Mouse (Mus musculus) liver, adult (tissue): Measurements from ENCODE around the gene Gm3415.
"Not testable (repeated sequence)": the region's sequence is repeated elsewhere in the genome, so short reads cannot be mapped to it uniquely, and the experiment has no call there.

Experiments
- GATA4 ChIP-seq: IDR thresholded peaks from 2 replicates; pipeline ENCODE4 v1.6.1; 2014; ENCODE audit warnings: mild to moderate bottlenecking, low read length; ENCODE audit not compliant: insufficient replicate concordance

The Gm3415 gene

DNA sequence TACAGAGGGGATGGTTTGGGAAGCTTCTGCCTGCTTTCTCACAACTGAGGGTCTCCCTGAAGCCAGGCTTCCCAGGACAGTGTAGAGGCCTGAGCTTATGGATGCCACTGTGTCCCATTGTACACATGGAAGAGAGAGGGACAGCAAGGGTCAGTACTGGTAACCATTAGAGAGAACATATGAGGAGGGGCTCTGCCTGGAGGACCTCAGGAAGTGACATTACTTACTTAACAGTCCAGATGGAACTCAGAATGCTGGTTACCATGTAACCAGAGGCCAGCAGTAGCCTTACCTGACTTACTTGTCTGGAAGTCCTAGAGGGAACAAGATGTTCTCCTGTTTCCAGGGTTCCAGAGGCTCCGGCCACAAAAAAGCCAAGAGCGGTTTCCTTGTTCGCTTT, at the start of gene Gm3415:
TSS of gene Gm3415 (plus strand) at position 301 of the 400 bp plus-strand sequence.
- not testable (repeated sequence) for TF ChIP-seq GATA4

GRCm38 (mm10) chr5:146513823-146514222, 42.1 kb upstream of the Gm3415 start, which contains the start of gene Gm3402:
Gene Gm3402 (plus strand): TSS chr5:146514123.
- not testable (repeated sequence) for TF ChIP-seq GATA4

DNA sequence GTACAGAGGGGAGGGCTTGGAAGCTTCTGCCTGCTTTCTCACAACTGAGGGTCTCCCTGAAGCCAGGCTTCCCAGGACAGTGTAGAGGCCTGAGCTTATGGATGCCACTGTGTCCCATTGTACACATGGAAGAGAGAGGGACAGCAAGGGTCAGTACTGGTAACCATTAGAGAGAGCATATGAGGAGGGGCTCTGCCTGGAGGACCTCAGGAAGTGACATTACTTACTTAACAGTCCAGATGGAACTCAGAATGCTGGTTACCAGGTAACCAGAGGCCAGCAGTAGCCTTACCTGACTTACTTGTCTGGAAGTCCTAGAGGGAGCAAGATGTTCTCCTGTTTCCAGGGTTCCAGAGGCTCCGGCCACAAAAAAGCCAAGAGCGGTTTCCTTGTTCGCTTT, 30.4 kb upstream of the Gm3415 start, which contains the start of gene Gm3404:
TSS of gene Gm3404 (plus strand) at position 301 of the 400 bp plus-strand sequence.
- TF ChIP-seq GATA4, result not testable (repeated sequence)

GRCm38 (mm10) chr5:146537347-146537746, 18.6 kb upstream of the Gm3415 start, which contains the start of gene Gm3409:
Gene Gm3409 (plus strand): TSS chr5:146537647.
- not testable (repeated sequence) for TF ChIP-seq GATA4

GRCm38 (mm10) chr5:146564259-146564658, 8.3 kb downstream of the Gm3415 start:
- TF ChIP-seq GATA4, result no peak

DNA sequence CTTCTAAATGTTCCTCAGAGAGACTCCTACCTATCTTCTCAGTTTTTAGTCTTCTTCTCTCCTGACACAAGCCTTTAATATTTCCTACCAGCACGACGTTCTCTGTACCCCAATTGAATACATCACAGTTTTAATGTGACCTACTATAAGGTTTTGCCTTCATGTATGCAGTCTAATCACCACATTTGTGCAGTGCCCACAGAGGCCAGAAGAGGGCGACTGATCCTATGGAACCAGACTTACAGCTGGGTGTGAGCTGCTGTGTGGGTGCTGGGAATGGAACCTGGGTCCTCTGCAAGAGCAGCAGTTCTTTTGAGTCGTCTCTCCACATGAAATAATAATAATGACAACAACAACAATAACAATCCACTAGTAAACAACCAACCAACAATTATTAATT, 11.1 kb downstream of the Gm3415 start:
- no peak for TF ChIP-seq GATA4

GRCm38 (mm10) chr5:146576668-146577067, 20.7 kb downstream of the Gm3415 start:
- no peak for TF ChIP-seq GATA4

DNA sequence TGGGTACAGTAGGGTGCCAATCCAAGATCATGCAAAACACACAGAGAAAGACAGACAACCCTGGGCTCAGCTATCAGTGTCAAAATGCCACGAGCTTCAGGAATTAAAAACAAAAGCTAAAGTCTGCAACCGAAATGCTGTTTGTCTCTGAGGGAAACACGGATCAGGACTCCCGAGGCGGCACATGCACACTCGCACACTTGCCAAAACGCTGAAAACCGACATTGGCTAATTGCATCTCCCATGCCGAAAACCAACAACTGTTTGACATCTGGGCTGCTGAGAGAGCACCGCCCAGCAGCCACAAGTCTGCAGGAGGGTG, 28.2 kb downstream of the Gm3415 start:
- no peak for TF ChIP-seq GATA4

DNA sequence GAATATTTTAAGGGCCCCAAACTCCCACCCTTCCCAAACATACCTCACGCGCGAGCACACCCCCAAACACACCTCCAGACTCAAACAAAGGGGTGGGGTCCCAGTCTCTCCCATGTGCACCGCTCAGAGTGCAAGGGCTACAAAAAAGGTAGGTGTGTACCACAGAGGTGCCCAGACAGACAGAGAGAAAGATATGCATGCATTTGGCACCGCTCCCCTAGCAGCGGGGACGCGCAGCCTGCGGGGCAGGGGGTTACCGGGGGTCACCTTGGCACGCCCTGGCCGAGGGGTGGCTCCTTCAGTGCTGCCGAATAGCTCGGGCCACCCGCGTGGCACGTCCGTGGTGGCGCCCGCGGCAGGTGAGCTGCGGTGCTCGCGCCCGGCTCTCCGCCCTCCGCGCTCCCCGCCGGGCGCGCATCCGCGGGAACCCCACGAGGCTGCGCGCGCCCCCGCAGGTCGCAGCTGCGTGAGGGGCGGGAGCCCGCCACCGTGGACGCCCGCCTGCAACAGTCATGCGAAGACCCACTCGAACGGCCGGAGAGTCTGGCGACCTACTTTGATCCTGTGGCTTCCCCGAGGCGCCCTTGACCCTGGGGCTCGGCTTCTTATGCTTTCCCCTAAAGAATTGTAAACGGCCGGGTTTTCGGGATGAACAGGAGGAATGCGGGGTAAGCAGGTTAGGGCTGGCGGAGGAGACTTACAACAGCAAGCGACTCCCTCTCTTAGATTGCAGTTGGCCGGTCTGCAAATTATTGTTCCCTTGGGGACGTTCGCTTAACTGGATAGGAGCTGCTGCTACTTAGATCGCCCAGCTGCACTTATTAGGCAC, 28.8 kb downstream of the Gm3415 start, which contains the start of gene Gpr12:
TSS of gene Gpr12 (minus strand) at position 762 of the 829 bp plus-strand sequence.
- TF ChIP-seq GATA4, result no peak

DNA sequence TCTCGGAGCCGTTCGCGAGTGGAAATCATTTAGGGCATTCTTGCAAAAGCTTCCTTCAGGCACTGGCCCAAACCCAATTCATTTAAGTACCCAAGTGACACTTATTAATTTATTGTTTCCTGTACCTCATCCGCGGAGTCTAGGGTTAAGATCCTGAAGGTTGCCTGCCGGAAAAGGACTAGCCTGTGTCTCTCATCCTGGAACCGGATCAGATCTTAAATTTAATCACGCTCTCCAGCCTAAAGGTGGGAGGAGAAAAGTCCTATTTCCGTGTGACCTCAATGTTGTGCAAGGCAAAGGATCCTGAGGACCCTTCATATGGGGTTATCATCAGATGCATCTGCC, 29.3 kb downstream of the Gm3415 start:
- no peak for TF ChIP-seq GATA4

- no peak for TF ChIP-seq GATA4
Measured at GRCm38 (mm10) chr5:146586357-146587070, 30.6 kb downstream of the Gm3415 start.

DNA sequence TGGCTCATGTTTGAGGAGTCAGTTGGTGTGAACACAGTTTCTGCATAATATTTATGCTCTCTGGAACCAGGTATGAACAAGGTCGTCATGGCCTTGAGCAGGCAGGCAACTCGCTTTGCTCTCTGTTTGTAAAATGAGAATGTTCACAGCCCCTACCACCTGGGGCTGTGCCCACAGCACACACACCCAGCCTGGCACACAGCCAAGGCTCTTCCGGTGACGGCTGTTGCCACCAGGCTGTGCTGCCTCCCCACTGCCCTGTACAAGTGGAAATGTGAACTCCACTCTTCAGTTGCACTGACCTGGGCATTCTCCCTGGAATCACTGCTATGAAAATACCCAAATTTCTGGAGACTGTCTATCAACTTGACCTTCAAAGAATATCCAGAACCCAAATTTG, 35.1 kb downstream of the Gm3415 start:
- TF ChIP-seq GATA4, result no peak

- TF ChIP-seq GATA4, result no peak
Measured at GRCm38 (mm10) chr5:146591636-146592035, 35.7 kb downstream of the Gm3415 start.

DNA sequence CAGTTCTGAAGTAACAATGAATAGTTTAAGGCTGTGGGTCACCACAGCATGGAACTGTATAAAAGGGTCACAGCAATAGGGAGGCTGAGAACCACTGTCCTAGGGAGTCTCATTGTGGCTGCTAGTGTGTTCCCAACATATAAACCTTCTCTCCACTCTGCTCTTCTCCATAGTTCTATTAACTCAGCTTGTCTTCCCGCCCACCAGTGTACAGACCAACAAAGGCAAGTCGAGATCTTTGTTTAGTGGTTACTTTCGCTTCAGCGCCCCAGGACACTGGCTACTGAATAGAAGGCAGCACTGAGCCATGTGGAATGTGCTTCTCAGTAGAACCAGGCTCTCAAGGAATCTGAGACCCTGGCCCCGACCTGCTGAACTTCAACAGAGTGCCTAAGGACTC, 36.6 kb downstream of the Gm3415 start:
- no peak for TF ChIP-seq GATA4

GRCm38 (mm10) chr5:146596612-146597502, 40.9 kb downstream of the Gm3415 start:
- TF ChIP-seq GATA4, result no peak

DNA sequence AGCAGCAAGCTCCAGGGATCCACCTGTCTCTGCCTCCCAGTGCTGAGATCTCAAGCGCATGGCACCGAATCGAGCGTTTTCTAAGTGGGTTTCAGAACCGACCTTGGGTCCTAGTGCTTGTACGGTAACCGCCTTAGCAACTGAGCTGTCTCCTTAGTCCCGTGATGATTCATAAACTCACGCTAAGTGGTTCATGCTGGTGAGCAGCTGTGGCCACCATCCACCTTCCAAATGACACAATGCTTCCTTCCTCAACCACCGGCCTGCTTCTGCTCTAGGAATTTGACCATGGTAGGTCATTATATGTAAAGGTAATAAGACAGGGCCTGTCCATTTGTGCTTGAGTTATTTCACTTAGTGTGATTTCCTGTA, 41.6 kb downstream of the Gm3415 start:
- no peak for TF ChIP-seq GATA4
